Mouse (Mus musculus) spleen, postnatal 4 days (tissue): Measurements from ENCODE around the gene Myo1d.

Experiments used
- DNase-seq, 2 experiments: peaks; one replicate each; pipeline ENCODE4 v3.0.0; 2022; ENCODE audit warnings: low spot score in 2 of 2

The Myo1d gene

GRCm38 (mm10) chr11:80779527-80780344, at the start of gene Myo1d:
Myo1d (minus strand) TSS chr11:80780025.
- DNase-seq: peak; percentile 91 to 97

- no peak for DNase-seq
Measured at GRCm38 (mm10) chr11:80821794-80822193, 42.0 kb upstream of the Myo1d start.

GRCm38 (mm10) chr11:80821296-80821695, 41.5 kb upstream of the Myo1d start:
- no peak for DNase-seq

GRCm38 (mm10) chr11:80820085-80820484, 40.3 kb upstream of the Myo1d start:
- DNase-seq: no peak

- DNase-seq: peak; percentile 32 to 72
Measured at GRCm38 (mm10) chr11:80818060-80818697, 38.4 kb upstream of the Myo1d start.

- no peak for DNase-seq
Measured at GRCm38 (mm10) chr11:80815354-80815753, 35.5 kb upstream of the Myo1d start.

- no peak for DNase-seq
Measured at GRCm38 (mm10) chr11:80811156-80811555, 31.3 kb upstream of the Myo1d start.

GRCm38 (mm10) chr11:80809993-80810821, 30.4 kb upstream of the Myo1d start, which contains the start of gene Tmem98:
Tmem98 (plus strand) TSS chr11:80810175.
- no peak for DNase-seq

GRCm38 (mm10) chr11:80809666-80809992, 29.8 kb upstream of the Myo1d start:
- DNase-seq: no peak

- no peak for DNase-seq
Measured at GRCm38 (mm10) chr11:80808551-80809070, 28.8 kb upstream of the Myo1d start.

GRCm38 (mm10) chr11:80802706-80803105, 22.9 kb upstream of the Myo1d start:
- DNase-seq: no peak

- DNase-seq: peak in 1 of 2 experiments; percentile 30
Measured at GRCm38 (mm10) chr11:80799979-80800378, 20.2 kb upstream of the Myo1d start.

GRCm38 (mm10) chr11:80795431-80795830, 15.6 kb upstream of the Myo1d start:
- no peak for DNase-seq

GRCm38 (mm10) chr11:80794290-80794689, 14.5 kb upstream of the Myo1d start:
- DNase-seq: no peak

GRCm38 (mm10) chr11:80793386-80793785, 13.6 kb upstream of the Myo1d start:
- no peak for DNase-seq

- DNase-seq: no peak
Measured at GRCm38 (mm10) chr11:80791677-80792432, 12.0 kb upstream of the Myo1d start.

GRCm38 (mm10) chr11:80790413-80790812, 10.6 kb upstream of the Myo1d start:
- DNase-seq: no peak

GRCm38 (mm10) chr11:80789647-80790240, 9.9 kb upstream of the Myo1d start:
- no peak for DNase-seq

- no peak for DNase-seq
Measured at GRCm38 (mm10) chr11:80785672-80786071, 5.8 kb upstream of the Myo1d start.

- DNase-seq: peak; percentile 65 to 71
Measured at GRCm38 (mm10) chr11:80784294-80784743, 4.5 kb upstream of the Myo1d start.

- DNase-seq: peak in 1 of 2 experiments; percentile 32
Measured at GRCm38 (mm10) chr11:80783460-80783859, 3.6 kb upstream of the Myo1d start.
